32 mouse cellular contexts compared by ENCODE assay signal in the genomic region with DNA sequence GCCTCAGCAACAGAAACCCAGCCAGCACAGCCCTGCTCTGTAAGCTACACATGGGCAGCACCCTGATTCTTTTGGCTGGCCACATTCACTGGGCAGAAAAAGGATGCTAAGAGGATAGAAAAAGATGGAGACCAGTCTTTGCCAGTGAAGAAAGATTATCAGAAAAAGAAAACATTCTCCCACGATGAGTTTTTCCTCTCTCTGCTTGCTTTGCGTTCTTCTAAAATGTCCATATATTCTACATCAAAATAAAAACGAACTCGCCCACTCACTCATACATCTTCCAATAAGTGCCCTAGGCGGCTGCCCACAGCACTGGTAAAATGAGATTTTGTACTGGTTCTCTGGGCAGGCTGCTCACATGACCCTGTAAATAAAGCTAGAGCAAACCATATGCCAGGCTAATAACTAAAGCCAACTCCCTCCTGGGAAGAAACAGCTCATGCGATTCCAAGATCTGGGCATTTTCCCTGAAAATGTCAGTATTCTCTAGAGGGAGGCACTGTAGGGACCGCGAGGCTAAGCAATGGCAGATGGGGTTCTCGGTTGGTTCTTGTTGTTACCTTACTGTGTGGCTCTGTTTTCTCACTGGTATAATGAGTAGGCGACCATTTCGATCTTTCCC. TPM values are rescaled to one million over a fixed set of nuclear protein-coding genes. Genes with fewer than 3 reads are reported as not detected.
A peak's percentile ranks its signal among the peaks of the same experiment; 100 is the strongest.
DNase-seq lines count a peak whose midpoint lies in the region; ATAC-seq and TF ChIP-seq lines count a peak whose summit lies in the region.
"Had no signal": no experiment of that assay in that cellular context is flagged by ENCODE, and none has a peak within 500 bp of the region (broad histone marks: within the 10 kb centered on the region; RNA-seq: fewer than 3 reads in every experiment).

No protein-coding gene starts in this region.

- no peak for ATAC-seq in hindbrain, postnatal 0 days
- ATAC-seq in hindbrain, embryonic 11.5 days (ENCODE audit: low FRiP score), result no peak
- ATAC-seq: forebrain, embryonic 14.5 days; intestine, embryonic 16.5 days; midbrain, embryonic 13.5 days had no signal

- TF ChIP-seq POLR2A in brain, embryonic 14.5 days (IDR thresholded peaks at IDR 0.05; ENCODE audit: borderline replicate concordance, extremely low read depth, insufficient read depth, insufficient read length, poor library complexity, severe bottlenecking), result no peak

- no peak overlapping the region for H3K4me2 ChIP-seq in hindbrain, postnatal 0 days (ENCODE audit: low read depth, low read length)
- H3K4me2 ChIP-seq in hindbrain, embryonic 11.5 days (replicated peaks; ENCODE audit: low read depth, low read length), result no peak overlapping the region
- H3K4me2 ChIP-seq: heart, embryonic 15.5 days; hindbrain, embryonic 15.5 days; limb, embryonic 15.5 days; liver, embryonic 15.5 days; lung, embryonic 15.5 days; midbrain, embryonic 13.5 days; neural tube, embryonic 13.5 days had no signal

- WGBS in hindbrain, postnatal 0 days, result 65% methylated on average over 11 of the region's 11 CpGs
- WGBS in hindbrain, embryonic 11.5 days, result 90% methylated on average over 11 of the region's 11 CpGs
- 80% methylated on average over 11 of the region's 11 CpGs for WGBS in heart, embryonic 10.5 days

- H3K27me3 ChIP-seq in hindbrain, postnatal 0 days (ENCODE audit: insufficient read depth, low read length), result no peaks in the 10 kb centered on the region
- H3K27me3 ChIP-seq in hindbrain, embryonic 11.5 days (ENCODE audit: control insufficient read depth, insufficient read depth, low read length), result no peaks in the 10 kb centered on the region
- H3K27me3 ChIP-seq in heart, embryonic 10.5 days (ENCODE audit: insufficient read depth, poor library complexity, severe bottlenecking), result peaks cover 8% of the 10 kb centered on the region; the same call in 1 of the 2 replicates
- H3K27me3 ChIP-seq: heart, embryonic 15.5 days; hindbrain, embryonic 15.5 days; limb, embryonic 15.5 days; liver, embryonic 15.5 days; lung, embryonic 15.5 days; midbrain, embryonic 13.5 days; neural tube, embryonic 13.5 days had no signal

- H3K9ac ChIP-seq in hindbrain, postnatal 0 days (replicated peaks; ENCODE audit: low read length), result no peak overlapping the region
- no peak overlapping the region for H3K9ac ChIP-seq in hindbrain, embryonic 11.5 days (ENCODE audit: low read depth, low read length)
- H3K9ac ChIP-seq: heart, embryonic 15.5 days; hindbrain, embryonic 15.5 days; limb, embryonic 15.5 days; liver, embryonic 15.5 days; lung, embryonic 15.5 days; midbrain, embryonic 13.5 days; neural tube, embryonic 13.5 days had no signal

- DNase-seq in hindbrain, postnatal 0 days (ENCODE audit: low spot score), result peak; percentile 49
- DNase-seq in hindbrain, embryonic 11.5 days (ENCODE audit: low spot score), result no peak
- DNase-seq in brain, embryonic 14.5 days (ENCODE audit: low read depth), result peak; percentile 22
- peak; percentile 88 for DNase-seq in cerebellum, adult 11-12 months
- DNase-seq in cerebellum, postnatal 10 days, result peak; percentile 77
- DNase-seq in ovary, postnatal 36 days (ENCODE audit: low spot score), result no peak
- no peak for DNase-seq in adrenal gland, postnatal 14 days
- no peak for DNase-seq in heart, embryonic 10.5 days (ENCODE audit: low spot score)
- DNase-seq: adrenal gland, adult 2 months; gastrocnemius, postnatal 25 days; heart, adult 2 months; heart, postnatal 36 days; kidney, adult 9 months; kidney, postnatal 14 days; layer of hippocampus, postnatal 36 days; lung, postnatal 36 days; right cerebral cortex, adult 18-20 months; right cerebral cortex, postnatal 4 days; thymus, postnatal 14 days had no signal

- no peak overlapping the region; the same call in 1 of the 2 replicates for H3K27ac ChIP-seq in hindbrain, postnatal 0 days
- no peak overlapping the region for H3K27ac ChIP-seq in hindbrain, embryonic 11.5 days (ENCODE audit: low read depth, low read length)
- no peak overlapping the region for H3K27ac ChIP-seq in heart, embryonic 10.5 days
- H3K27ac ChIP-seq: heart, adult 2 months; heart, embryonic 15.5 days; hindbrain, embryonic 15.5 days; limb, embryonic 15.5 days; liver, embryonic 15.5 days; lung, embryonic 15.5 days; midbrain, embryonic 13.5 days; neural tube, embryonic 13.5 days had no signal

- H3K36me3 ChIP-seq in hindbrain, postnatal 0 days (ENCODE audit: insufficient read depth, low read length), result no peaks in the 10 kb centered on the region
- no peaks in the 10 kb centered on the region for H3K36me3 ChIP-seq in hindbrain, embryonic 11.5 days (ENCODE audit: control insufficient read depth, insufficient read depth, low read length)
- no peaks in the 10 kb centered on the region for H3K36me3 ChIP-seq in heart, embryonic 10.5 days
- H3K36me3 ChIP-seq: heart, embryonic 15.5 days; hindbrain, embryonic 15.5 days; limb, embryonic 15.5 days; liver, embryonic 15.5 days; lung, embryonic 15.5 days; midbrain, embryonic 13.5 days; neural tube, embryonic 13.5 days had no signal

- H3K4me3 ChIP-seq in hindbrain, postnatal 0 days (ENCODE audit: low read length), result no peak overlapping the region
- H3K4me3 ChIP-seq in hindbrain, embryonic 11.5 days (ENCODE audit: low read depth, low read length), result no peak overlapping the region
- H3K4me3 ChIP-seq in heart, embryonic 10.5 days, result no peak overlapping the region
- H3K4me3 ChIP-seq: heart, adult 2 months; heart, embryonic 15.5 days; hindbrain, embryonic 15.5 days; limb, embryonic 15.5 days; liver, embryonic 15.5 days; lung, embryonic 15.5 days; megakaryocyte, embryonic 14.5 days; midbrain, embryonic 13.5 days; myocyte; neural tube, embryonic 13.5 days had no signal

- H3K4me1 ChIP-seq in hindbrain, postnatal 0 days (ENCODE audit: insufficient read depth, low read length), result peaks cover 9% of the 10 kb centered on the region; the same call in 1 of the 2 replicates
- H3K4me1 ChIP-seq in hindbrain, embryonic 11.5 days (replicated peaks; ENCODE audit: control insufficient read depth, insufficient read depth, low read length), result no peaks in the 10 kb centered on the region
- H3K4me1 ChIP-seq in heart, embryonic 10.5 days, result no peaks in the 10 kb centered on the region
- H3K4me1 ChIP-seq: heart, embryonic 15.5 days; limb, embryonic 15.5 days; liver, embryonic 15.5 days; neural tube, embryonic 13.5 days had no signal

- no peak for TF ChIP-seq CTCF in hindbrain, postnatal 0 days (IDR thresholded peaks at IDR 0.05; ENCODE audit: low read depth)
- no peak for TF ChIP-seq CTCF in brain, embryonic 14.5 days (IDR thresholded peaks at IDR 0.05; ENCODE audit: borderline replicate concordance, extremely low read depth, insufficient read depth, insufficient read length)

- no peaks in the 10 kb centered on the region for H3K9me3 ChIP-seq in hindbrain, postnatal 0 days (ENCODE audit: low read length)
- no peaks in the 10 kb centered on the region for H3K9me3 ChIP-seq in hindbrain, embryonic 11.5 days (ENCODE audit: control insufficient read depth, low read length)
- H3K9me3 ChIP-seq in heart, embryonic 10.5 days, result no peaks in the 10 kb centered on the region
- H3K9me3 ChIP-seq: heart, embryonic 15.5 days; hindbrain, embryonic 15.5 days; limb, embryonic 15.5 days; liver, embryonic 15.5 days; lung, embryonic 15.5 days; midbrain, embryonic 13.5 days; neural tube, embryonic 13.5 days had no signal

RNA-seq across cellular contexts. Expression of gene Cd6, which starts 24.1 kb away (rescaled TPM):
- total RNA-seq in hindbrain, postnatal 0 days (2014; rRNA removed), result not detected in 2 replicates
- polyA plus RNA-seq in hindbrain, postnatal 0 days (2015; fragmentation: Nextera tagmentation; extraction: Ambion mirVana), result 0.08 TPM in 1 of 2 replicates, not detected in the other
- polyA plus RNA-seq in hindbrain, embryonic 11.5 days (2014; fragmentation: Nextera tagmentation; extraction: Ambion mirVana), result not detected in 2 replicates
- polyA plus RNA-seq in brain, embryonic 14.5 days (2012; rRNA removed), result not detected in 2 replicates
- 0.41 and 5.2 TPM in 2 replicates for total RNA-seq in adrenal gland, postnatal 14 days (2021)
- polyA plus RNA-seq in heart, embryonic 10.5 days (2016; fragmentation: Nextera tagmentation; extraction: Ambion mirVana), result 0.06 TPM in 1 of 2 replicates, not detected in the other
- total RNA-seq: adrenal gland, adult 2 months; MEL had no signal
- polyA plus RNA-seq: embryonic facial prominence, embryonic 11.5 days; forebrain, embryonic 14.5 days; heart, embryonic 15.5 days; limb, embryonic 15.5 days; liver, embryonic 15.5 days; midbrain, embryonic 13.5 days; myocyte; neural tube, embryonic 13.5 days had no signal

RNA-seq across cellular contexts. Expression of gene Slc15a3, which starts 33.8 kb away (rescaled TPM):
- 1.5 and 1.9 TPM in 2 replicates for total RNA-seq in hindbrain, postnatal 0 days (2014; rRNA removed)
- 0.21 and 0.78 TPM in 2 replicates for polyA plus RNA-seq in hindbrain, postnatal 0 days (2015; fragmentation: Nextera tagmentation; extraction: Ambion mirVana)
- 0.13 and 0.37 TPM in 2 replicates for polyA plus RNA-seq in hindbrain, embryonic 11.5 days (2014; fragmentation: Nextera tagmentation; extraction: Ambion mirVana)
- 0.61 and 1.0 TPM in 2 replicates for polyA plus RNA-seq in brain, embryonic 14.5 days (2012; rRNA removed)
- 2.0 and 2.6 TPM in 2 replicates for total RNA-seq in adrenal gland, postnatal 14 days (2021)
- 0.16 and 0.22 TPM in 2 replicates for polyA plus RNA-seq in heart, embryonic 10.5 days (2016; fragmentation: Nextera tagmentation; extraction: Ambion mirVana)
- total RNA-seq: MEL had no signal

Comparison
In these comparisons a context has a peak if more than half of its experiments do, and no peak if none do; other contexts are left out.
1. DNase-seq: peak in hindbrain, postnatal 0 days (single experiment), brain, embryonic 14.5 days (single experiment), cerebellum, adult 11-12 months (single experiment) and cerebellum, postnatal 10 days (2 of 2); none in hindbrain, embryonic 11.5 days (single experiment), ovary, postnatal 36 days (single experiment), adrenal gland, postnatal 14 days (single experiment) and heart, embryonic 10.5 days (single experiment).